Mouse (Mus musculus): ENCODE measurements around the gene Rab44. TPM values are rescaled to one million over a fixed set of nuclear protein-coding genes. Genes with fewer than 3 reads are reported as not detected.

Gene Rab44
- polyA plus RNA-seq, 1 experiment from 2014 or later: 0.66 TPM

DNA sequence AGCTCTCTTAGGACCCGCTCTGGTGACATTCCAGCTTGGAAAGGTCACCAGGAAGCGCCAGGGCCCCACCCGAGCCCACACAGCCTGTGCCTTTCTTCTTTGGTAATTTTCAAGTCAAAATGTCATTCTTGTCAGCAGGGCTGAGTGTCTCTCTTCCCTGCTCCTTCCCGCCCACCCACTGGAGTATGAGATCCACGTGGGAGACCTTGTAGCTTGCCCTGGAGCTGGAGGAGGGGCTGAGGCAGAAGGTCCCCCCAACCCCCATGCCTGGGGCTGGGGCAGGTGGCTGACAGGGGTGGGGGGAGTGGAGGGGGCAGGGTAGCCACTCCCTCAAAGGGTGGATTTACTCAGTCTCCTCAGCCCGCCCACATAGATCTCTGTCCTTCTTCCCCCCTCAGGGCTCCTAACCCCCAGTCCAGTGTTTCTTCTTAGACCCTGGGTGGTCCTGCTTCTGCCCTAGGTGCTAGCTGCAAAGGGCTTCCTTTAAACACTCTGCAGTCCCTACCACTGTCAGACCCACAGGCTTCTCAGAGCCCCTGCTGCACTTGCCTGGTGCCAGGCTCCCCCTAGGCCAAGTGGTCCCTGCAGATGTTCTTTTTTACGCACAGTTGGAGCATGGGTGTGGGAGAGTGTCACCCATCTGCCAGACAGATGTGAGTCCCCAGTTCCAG, 71.6 kb downstream of the Rab44 start:
- Histone ChIP-seq H3K27ac (no peak overlapping the region), H3K27me3 (peaks cover 13% of the 10 kb centered on the region; the same call in 1 of the 2 replicates), H3K4me2 (no peak overlapping the region), H3K36me3 (no peaks in the 10 kb centered on the region), H3K4me3 (no peak overlapping the region), H3K4me1 (replicated peaks) (peaks cover 10% of the 10 kb centered on the region), H3K9ac (no peak overlapping the region), H3K9me3 (replicated peaks) (no peaks in the 10 kb centered on the region)
- 54% methylated on average over 7 of the region's 7 CpGs for WGBS
- ATAC-seq (replicated peaks; ENCODE audit: insufficient number of reproducible peaks, insufficient read depth, low FRiP score, low read depth): no peak

DNA sequence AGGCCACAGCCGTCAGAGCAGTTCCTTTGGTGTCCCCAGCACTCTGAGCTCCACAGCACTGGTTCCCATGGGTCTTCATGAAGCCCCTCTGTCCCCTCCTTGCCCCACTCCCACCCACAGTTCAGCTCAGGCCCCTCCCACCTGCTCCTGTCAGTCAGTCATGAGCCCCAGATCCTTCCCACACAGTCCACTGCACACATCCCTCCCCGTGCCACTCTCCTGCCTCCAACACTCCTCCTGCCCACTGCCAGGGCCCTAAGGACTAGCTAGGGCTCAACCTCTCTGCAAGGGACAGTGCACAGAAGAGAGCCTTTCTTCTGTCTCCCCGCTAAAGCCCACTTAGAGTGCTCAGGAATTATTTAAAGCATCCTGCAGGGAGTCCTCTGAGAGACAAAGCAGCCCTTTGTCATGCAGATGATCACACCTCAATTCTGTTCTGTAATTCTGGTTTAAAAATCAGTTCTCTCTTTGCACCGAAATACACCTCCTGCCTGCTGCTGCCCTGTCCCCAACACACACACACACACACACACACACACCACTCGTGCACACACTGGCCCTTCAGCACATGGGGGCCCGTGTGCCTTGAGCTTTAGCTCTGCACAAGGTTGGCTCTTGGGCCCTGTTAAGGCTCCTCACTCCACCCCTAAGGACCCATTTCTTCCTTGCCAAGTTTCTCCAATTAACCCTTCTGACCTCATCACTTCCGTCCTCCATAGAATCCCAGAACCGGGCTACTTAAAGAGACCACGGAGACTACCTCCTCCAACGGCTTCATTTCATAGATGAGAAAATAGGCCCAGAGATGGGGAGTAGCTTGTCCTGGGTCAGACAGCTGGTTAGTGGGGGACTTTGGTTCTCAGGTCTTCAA, 73.3 kb downstream of the Rab44 start:
- WGBS: 53% methylated on average over 10 of the region's 10 CpGs
- H3K4me3 ChIP-seq: no peak overlapping the region
- no peak for ATAC-seq (replicated peaks; ENCODE audit: insufficient number of reproducible peaks, insufficient read depth, low FRiP score, low read depth)

DNA sequence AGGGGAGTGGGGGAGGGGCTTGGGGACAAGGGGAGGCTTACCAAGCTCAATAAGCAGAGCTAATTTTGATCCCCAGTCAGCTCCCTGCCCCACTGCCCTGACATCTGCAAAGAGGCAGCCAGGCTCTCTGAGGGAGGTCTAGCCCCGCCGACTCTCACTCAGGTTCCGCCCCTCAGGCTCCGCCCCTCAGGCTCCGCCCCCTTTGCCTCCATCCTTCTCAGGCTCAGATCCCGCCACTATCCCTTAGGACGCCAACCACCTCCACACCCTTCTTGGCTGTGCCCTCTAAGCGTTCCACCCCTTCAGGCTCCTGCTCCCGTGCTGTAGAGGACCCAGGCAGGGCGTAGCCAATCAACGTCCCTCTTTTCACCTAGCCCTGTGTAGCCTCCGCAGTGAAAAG, 75.0 kb downstream of the Rab44 start:
- peak; percentile 36; the same call in 1 of the 2 replicates for ATAC-seq (replicated peaks; ENCODE audit: insufficient number of reproducible peaks, insufficient read depth, low FRiP score, low read depth)
- H3K27ac ChIP-seq: no peak overlapping the region

More for the DNA sequence above, 73.3 kb downstream of the Rab44 start:
- H3K4me1 ChIP-seq (replicated peaks): peaks cover 10% of the 10 kb centered on the region
- no peaks in the 10 kb centered on the region for H3K9me3 ChIP-seq (replicated peaks)
- H3K27me3 ChIP-seq: peaks cover 13% of the 10 kb centered on the region; the same call in 1 of the 2 replicates
- H3K9ac ChIP-seq: no peak overlapping the region
- H3K36me3 ChIP-seq: no peaks in the 10 kb centered on the region
- H3K27ac ChIP-seq: no peak overlapping the region
- no peak overlapping the region for H3K4me2 ChIP-seq

DNA sequence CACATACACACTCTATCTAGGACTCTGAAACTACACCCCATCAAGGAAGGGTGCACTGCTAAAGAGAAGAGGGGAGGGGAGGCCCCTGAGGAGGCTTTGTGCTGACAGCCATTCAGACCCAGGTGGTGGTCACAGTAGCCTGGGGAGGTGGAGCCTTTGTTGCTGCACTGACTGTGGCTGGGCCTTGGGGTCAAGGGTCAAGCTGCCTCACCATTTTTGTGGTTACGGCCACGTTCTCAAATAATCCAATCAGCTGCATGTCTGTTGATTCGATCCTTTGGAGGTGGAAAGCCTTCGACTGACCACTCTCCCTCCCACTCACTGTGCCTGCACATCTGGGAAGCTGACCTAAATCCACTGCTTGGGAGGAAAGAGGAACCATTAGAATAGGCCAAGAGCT, 81.6 kb downstream of the Rab44 start:
- Histone ChIP-seq H3K9ac (no peak overlapping the region), H3K27ac (no peak overlapping the region), H3K36me3 (no peaks in the 10 kb centered on the region), H3K4me2 (no peak overlapping the region), H3K4me1 (replicated peaks) (peaks cover 5% of the 10 kb centered on the region; the same call in 1 of the 2 replicates), H3K4me3 (no peak overlapping the region), H3K9me3 (replicated peaks) (no peaks in the 10 kb centered on the region), H3K27me3 (no peaks in the 10 kb centered on the region)
- no peak for ATAC-seq (replicated peaks; ENCODE audit: insufficient number of reproducible peaks, insufficient read depth, low FRiP score, low read depth)
- 74% methylated on average over 4 of the region's 4 CpGs for WGBS

More for the DNA sequence above, 75.0 kb downstream of the Rab44 start:
- Histone ChIP-seq H3K4me3 (peak overlapping the region; percentile 22), H3K4me1 (replicated peaks) (peaks cover 12% of the 10 kb centered on the region), H3K36me3 (no peaks in the 10 kb centered on the region), H3K27me3 (peaks cover 13% of the 10 kb centered on the region; the same call in 1 of the 2 replicates), H3K4me2 (peak overlapping the region; percentile 47), H3K9me3 (replicated peaks) (no peaks in the 10 kb centered on the region), H3K9ac (no peak overlapping the region)
- 8% methylated on average over 12 of the region's 12 CpGs for WGBS

Other genes starting within 250 kb of the Rab44 start
- 0.04 and 0.30 TPM in 2 replicates for gene 4930539E08Rik, start 198.8 kb upstream of the Rab44 start, polyA plus RNA-seq (2015; fragmentation: Nextera tagmentation; extraction: Ambion mirVana)
- 0.18 TPM in 1 of 2 replicates, not detected in the other for gene Pxt1, start 170.3 kb upstream of the Rab44 start, polyA plus RNA-seq (2015; fragmentation: Nextera tagmentation; extraction: Ambion mirVana)
- gene Kctd20, start 162.2 kb upstream of the Rab44 start, polyA plus RNA-seq (2015; fragmentation: Nextera tagmentation; extraction: Ambion mirVana): 51.0 and 59.3 TPM in 2 replicates
- gene Stk38, start 106.2 kb upstream of the Rab44 start, polyA plus RNA-seq (2015; fragmentation: Nextera tagmentation; extraction: Ambion mirVana): 73.6 and 78.0 TPM in 2 replicates
- gene Srsf3, start 81.5 kb upstream of the Rab44 start, polyA plus RNA-seq (2015; fragmentation: Nextera tagmentation; extraction: Ambion mirVana): 318 and 332 TPM in 2 replicates
- gene Cdkn1a, start 23.2 kb upstream of the Rab44 start, polyA plus RNA-seq (2015; fragmentation: Nextera tagmentation; extraction: Ambion mirVana): 53.3 and 64.4 TPM in 2 replicates
- gene Cpne5, start 124.0 kb downstream of the Rab44 start, polyA plus RNA-seq (2015; fragmentation: Nextera tagmentation; extraction: Ambion mirVana): 14.9 and 17.9 TPM in 2 replicates
- gene Ppil1, start 150.0 kb downstream of the Rab44 start, polyA plus RNA-seq (2015; fragmentation: Nextera tagmentation; extraction: Ambion mirVana): 86.8 and 107 TPM in 2 replicates
- 91.1 and 96.0 TPM in 2 replicates for gene BC004004, start 154.6 kb downstream of the Rab44 start, polyA plus RNA-seq (2015; fragmentation: Nextera tagmentation; extraction: Ambion mirVana)
- 4.3 and 5.8 TPM in 2 replicates for gene Pi16, start 203.5 kb downstream of the Rab44 start, polyA plus RNA-seq (2015; fragmentation: Nextera tagmentation; extraction: Ambion mirVana)
- 224 and 299 TPM in 2 replicates for gene Mtch1, start 233.8 kb downstream of the Rab44 start, polyA plus RNA-seq (2015; fragmentation: Nextera tagmentation; extraction: Ambion mirVana)
- 3.0 and 7.0 TPM in 2 replicates for gene Fgd2, start 246.8 kb downstream of the Rab44 start, polyA plus RNA-seq (2015; fragmentation: Nextera tagmentation; extraction: Ambion mirVana)